Mouse (Mus musculus): ENCODE results near the gene Msrb1.
"Not testable (repeated sequence)": the region's sequence is repeated elsewhere in the genome, so short reads cannot be mapped to it uniquely, and the experiment has no call there.

The Msrb1 gene

DNA sequence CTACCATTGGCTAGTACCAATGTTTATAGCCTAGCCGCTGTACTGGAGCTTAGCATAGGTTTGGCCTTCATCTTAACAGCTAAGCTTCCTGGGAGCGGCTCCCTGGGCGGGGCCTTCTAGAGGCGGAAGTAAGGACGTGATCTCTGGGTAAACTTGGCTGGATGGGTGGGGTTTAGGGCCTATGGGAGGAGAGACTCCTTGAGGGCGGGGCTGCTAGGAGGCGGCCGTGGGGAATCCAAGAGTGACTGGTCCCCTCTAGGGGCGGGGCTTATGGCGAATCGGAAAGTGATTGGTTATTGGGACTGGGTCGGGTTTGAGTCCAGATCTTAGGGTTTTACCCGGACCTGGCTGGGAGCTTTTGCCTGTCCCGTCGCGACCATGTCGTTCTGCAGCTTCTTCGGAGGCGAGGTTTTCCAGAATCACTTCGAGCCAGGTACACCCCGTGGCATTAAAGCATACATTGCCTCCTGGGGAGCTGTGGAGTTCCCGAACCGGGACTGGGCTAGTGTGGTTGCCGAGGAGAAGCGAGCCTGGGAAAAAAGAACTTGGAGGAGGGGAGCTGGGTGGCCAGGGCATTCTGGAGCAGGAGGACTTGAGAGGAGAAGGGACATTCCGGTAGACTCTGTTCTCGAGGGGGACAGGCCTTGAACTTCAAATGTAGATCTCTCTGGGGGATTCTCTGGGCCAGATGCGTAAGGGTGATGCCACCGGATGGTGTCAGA lies at the start of gene Msrb1:
Gene Msrb1, plus strand, starts transcription at position 313 of the 722 bp plus-strand sequence.
- in situ Hi-C loops (cut with MboI, MseI) = loop anchor here in 1 of 2 experiments (5.0 kb wide), 1 partner anchor 151 kb away; the partner anchor contains the start of genes Nubp2 and Spsb3

DNA sequence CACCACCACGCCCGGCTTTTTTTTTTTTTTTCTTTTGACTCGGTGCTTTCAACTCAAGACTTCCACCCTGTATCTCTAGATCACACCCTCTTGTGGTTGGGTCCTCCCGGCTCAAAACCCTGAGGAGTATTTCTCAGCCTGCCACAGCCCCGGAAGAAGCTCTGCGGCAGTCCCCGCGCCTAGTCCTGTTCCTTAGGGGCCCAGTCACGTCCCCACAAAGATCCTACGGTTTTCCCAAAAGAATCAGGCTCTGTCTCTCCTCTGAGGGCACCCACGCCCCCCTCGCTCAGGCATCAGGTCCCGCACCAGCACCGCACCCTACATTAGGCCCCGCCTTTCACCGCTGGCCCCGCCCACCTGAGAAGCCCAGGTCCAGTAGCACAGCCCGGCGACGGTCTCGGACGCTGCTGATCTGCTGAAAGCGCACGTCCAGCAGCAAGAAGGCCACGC lies 49.3 kb upstream of the Msrb1 start:
- in situ Hi-C loops (cut with MboI, MseI) = no loop called here

DNA sequence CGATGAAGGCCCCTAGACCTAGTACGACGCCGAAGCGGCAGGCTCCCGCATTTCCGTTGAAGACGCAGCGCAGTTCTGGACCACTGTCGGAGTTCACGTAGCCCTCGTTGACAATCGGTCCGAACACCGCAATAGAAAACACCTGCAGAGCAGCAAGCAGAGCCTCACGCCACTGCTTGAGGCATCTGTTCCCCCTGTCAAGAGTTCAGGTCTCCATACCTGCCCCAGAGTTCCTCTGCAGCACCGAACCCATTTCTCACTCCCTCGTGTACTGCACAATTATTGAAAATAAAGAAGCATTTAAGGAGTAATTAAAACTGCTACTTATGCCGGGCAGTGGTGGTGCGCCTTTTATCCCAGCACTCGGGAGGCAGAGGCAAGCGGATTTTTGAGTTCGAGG lies 48.8 kb upstream of the Msrb1 start:
- in situ Hi-C loops (cut with MboI, MseI) = no loop called here

DNA sequence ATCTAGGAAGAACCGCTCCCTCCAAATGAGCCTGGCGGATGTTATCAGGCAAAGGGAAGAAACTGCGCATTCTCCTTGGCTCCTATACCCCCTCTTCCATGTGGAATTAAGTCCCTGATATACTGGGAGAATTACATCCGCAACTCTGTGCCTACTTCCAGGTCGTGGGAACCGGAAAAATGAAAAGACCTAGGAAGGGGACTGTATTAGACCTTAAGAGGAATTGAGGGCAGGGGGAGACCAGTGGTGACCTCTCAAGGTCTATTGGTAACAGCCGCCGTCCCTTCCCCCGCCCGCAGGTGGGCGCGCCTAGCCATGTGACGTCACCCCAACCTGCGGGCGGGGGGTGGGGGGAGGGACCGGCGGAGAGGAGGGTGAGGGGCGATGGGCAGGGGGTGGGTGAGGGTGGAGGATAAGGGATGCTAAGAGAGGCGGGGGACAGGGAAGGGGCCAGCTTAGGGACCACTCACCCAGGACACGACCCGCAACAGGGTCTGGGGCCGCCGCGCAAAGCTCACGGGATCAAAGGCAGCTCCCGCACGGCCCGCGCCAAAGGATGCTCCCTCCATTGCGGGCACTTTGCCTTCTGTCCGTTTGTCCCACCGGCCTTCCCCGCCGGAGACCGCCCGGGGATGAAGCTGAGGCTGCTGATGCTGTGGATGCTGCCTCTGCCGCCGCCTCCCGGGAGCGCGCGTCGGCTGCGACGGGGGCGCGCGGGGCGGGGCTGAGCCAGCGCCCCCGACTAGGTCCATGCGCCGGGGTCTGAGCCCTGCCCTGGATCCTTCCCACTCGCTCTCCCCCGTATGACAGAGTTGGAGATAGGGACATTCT lies 47.0 kb upstream of the Msrb1 start, which contains the start of gene Syngr3:
Gene Syngr3, minus strand, starts transcription at position 705 of the 831 bp plus-strand sequence.
- in situ Hi-C loops (cut with MboI, MseI) = no loop called here

DNA sequence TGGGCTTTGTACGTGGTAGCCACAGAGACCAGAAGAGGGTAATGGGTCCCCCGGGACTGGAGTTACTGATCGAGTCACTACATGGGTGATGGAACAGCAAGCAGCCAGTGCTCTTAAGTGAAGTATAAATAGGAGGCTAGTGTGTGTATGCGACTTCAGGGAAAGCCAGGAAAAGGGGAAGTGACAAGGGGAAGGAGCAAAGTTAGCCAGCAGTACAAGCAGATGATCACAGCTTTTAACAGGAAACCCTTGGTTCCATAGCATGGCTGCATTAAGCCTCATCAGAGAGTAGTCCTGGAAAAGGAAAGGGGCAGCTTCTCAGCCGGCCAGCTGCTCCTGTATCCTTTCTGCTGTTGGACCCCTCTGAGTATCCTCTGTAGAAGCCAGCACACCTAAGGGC lies 44.1 kb upstream of the Msrb1 start:
- in situ Hi-C loops (cut with MboI, MseI) = no loop called here

DNA sequence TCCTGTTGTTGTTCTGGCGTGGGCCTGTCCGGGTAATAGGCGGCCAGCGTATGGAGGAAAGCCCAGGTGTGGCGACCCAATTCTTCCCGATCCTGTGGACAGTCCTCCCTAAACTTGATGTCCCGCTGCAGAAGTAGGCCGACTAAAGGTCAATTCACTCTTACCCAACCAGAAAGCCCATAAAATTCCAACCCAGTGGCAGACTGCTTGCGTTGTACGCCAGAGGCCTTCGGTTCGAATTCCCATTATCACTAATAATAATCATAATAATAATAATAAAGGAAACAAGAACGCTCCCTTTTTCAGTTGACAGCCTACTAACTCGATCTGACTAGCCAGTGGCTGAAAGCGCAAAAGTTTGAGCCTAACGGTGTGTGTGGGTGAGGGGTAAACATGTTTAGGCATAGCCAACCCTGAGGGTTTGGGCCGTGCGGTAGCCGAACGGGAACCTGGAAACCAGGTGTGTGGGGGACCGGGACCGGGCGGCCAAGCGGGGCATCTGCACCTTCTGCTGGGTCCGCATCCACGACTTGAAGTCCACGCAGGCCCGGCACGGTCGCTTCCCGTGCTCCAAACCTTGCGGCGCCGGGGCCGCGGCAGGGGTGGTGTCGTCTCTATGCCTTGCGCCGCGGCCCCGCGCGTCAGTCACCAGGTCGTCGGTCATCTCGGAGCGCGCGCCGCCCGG lies 41.0 kb upstream of the Msrb1 start:
- in situ Hi-C loops (cut with MboI, MseI) = no loop called here

DNA sequence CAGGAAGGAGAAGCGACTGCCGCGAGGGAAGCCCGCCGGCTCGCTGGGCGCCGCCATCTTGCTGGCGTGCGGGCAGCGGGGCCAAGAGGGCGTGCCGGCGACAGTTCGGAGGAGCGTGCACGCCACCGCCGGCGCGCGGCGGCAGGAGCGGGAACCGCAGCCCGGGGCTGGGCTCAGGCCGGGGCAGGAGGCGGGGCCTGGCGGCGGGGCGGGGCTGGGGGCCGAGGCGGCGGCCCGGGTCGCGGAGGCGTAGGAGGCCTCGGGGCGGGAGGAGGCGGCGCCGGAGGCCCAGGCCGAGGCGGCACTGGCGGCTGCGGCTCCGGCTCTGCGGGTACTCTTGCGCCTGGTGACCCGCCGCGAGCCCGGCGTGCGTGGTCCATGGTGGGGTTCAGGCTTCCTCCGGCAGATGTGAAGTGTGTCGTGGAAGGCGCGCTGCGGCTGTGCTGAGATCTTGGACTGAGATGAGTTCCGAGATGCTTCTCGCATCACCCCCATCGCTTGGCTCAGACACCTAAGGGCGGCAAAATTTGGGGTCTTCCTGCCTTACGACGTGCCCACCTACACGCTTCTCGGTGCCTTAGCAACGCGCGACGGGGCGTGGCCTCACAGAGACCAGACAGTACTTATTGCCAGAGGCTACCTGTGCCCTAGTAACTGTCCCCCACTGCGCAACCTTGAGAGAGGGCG lies 40.3 kb upstream of the Msrb1 start, which contains the start of the genes Gfer and Noxo1:
Gene Gfer, minus strand, starts transcription at position 146 of the 687 bp plus-strand sequence.
Gene Noxo1, plus strand, starts transcription at position 224 of the 687 bp plus-strand sequence.
- in situ Hi-C loops (cut with MboI, MseI) = no loop called here

DNA sequence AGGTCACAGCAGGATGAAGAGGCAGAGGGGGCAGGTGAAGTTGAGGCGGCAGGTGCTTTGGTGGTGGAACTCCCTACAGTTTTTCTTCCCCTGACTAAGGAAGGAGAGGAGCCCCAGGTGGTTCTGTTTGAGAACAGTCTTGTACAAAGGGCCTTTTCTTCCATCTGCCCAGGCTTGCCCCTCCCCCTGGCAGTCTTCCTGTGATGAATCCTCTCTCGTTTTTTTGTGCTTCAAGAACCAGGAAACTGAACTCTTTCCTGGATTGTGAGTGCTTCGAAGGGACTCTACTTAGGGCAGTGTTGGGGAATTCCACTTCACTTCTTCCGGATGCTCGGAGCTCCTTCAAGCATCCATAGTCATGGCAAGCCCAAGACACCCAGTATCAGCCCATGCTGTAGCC lies 38.5 kb upstream of the Msrb1 start:
- in situ Hi-C loops (cut with MboI, MseI) = no loop called here

DNA sequence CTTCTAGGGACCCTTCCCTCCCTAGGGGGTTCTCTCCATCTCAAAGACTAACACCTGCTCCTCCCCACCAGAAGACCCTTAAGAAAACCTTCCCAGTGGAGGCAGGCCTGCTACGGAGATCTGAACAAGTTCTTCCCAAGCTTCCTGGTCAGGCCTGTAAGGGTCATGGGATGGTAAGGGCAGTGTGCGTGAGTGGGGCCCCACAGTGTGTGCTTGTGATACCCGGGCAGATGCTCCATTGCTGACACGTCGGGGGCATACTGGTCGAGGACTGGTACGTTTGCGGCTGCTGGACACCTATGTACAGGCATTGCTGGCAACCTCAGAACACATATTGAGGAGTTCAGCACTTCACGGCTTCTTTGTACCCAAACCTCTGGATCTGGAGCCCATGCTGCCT lies 37.7 kb upstream of the Msrb1 start:
- in situ Hi-C loops (cut with MboI, MseI) = no loop called here

DNA sequence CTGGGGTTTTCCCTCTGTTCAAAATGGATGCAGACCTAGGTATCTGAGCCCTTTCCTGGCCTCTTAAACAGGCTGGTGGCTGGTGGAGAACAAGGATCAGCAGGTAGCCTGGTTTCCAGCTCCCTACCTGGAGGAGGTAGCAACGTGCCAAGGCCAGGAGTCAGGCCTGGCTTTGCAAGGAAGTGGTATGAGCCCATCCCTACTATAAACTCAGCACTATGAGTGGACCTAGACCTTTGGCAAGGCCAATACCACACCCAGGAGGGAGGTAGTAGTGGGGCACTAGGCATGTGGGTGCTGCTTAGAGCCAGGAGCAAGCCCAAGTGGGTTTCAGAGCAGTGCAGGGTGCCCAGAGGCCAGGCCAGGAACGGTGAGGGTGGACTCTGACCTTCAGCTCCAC lies 37.0 kb upstream of the Msrb1 start:
- in situ Hi-C loops (cut with MboI, MseI) = no loop called here

DNA sequence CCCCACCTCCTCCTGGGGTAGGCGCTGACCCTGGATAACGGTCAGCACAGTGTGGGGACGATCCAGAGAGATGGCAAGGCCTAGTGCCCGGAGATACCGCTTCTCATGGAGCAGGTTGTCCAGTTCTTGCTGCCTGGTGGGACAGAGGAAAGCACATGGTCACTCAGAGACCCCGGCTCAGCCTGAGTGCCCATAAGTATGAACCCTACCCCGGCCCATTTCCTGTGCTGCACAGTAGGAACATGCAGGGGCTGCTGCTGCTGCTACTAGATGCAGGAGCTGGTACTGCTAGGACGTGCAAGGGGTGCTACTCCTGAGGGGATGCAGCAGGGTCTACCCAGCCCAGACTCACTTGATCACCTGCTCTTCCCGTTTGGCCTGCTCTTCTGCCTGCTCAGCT lies 35.2 kb upstream of the Msrb1 start:
- in situ Hi-C loops (cut with MboI, MseI) = no loop called here

DNA sequence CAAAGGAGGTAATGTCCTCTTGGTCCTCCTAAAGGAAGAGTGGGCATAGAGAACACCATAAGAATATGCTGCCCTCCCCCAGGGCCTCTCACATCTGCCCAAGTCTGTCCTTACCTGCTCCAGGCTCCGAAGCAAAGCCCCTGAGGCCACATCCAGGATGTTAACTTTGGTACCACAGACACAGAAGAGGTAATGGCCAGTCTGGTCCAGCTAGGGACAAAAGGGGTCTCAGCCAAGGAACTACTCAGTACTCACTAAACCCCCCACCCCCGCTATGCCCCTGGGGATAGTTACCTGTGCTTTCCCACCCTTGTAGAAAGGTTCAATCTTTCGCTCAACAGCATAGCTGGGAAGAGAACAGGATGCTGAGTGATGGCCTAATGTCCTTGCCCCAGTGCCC lies 30.6 kb upstream of the Msrb1 start:
- in situ Hi-C loops (cut with MboI, MseI) = no loop called here

DNA sequence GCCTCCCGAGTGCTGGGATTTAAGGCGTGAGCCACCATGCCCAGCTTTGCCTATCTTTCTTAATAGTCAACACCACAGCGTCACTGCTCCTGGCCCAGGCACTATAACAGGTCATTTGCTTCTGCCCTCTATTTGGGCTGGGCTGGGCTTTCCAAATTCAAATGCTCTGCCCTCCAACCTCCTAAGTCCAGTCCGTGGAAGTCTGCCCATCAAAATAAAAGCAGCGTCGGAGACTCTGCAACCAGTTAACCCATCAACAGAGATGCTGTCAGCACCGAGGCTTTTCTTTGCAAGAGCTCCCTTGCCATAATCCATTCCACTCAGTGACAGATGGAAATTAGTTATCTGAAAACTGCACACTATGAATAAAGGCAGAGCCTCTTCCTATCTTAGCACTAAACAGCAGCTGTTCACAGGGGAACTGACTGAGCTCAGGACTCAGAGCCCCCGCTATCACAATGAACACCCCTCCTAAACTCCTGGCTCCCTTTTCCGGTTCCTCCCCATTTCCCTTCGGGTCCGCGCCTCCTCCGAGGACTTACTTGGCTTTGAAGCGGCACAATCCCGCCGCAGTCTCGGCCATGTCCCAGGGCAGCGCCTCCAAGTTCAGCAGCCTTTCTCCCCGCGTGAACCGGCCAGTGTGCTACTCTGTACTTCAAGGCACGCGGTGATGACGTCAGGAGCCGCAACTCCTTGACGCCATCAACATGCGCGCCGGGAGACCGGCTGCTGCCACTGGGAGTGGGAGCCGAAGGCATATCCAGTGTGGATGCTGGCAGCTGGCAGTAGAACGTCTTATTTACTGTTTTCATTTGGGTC lies 29.3 kb upstream of the Msrb1 start, which contains the start of gene Tbl3:
Gene Tbl3, minus strand, starts transcription at position 679 of the 819 bp plus-strand sequence.
- in situ Hi-C loops (cut with MboI, MseI) = no loop called here

DNA sequence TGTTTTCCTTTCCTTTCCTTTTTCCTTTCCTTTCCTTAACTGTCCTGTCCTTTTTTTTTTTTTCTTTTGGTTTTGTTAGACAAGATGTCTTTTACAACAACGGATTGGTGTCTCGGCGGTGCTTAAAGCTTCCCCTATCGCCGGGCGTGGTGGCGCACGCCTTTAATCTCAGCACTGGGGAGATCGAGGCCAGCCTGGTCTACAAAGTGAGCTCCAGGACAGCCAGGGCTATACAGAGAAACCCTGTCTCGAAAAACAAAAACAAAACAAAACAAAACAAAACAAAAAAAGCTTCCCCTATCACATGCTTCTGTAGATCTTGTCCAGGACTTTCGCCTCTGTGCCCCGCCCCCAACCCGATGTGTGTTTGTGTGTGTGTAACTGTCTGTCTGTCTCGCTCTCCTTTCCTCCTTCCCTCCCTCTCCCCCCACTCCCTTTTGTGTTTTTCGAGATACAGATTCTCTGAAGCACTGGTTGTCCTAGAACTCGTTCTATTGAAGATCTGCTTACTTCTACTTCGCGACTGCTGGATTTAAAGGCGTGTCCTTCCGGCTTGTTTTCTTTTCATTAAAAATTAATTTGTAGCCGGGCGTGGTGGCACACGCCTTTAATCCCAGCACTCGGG lies 28.5 kb upstream of the Msrb1 start:
- in situ Hi-C loops (cut with MboI, MseI) = no loop called here

DNA sequence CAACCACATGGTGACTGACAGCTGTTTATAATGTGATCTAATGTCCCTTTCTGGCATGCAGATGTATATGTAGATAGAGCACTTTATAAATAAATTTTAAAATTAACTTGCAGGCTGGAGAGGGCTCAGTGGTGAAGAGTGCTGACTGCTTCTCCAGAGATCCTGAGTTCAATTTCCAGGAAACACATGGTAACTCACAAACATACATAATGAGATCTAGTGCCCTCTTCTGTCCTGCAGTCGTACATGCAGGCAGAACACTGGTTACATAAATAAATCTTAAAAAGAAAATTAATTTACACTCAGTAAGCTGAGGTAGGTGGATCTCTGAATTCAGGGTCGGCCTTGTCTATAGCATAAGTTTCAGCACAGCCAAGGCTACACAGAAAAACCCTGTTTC lies 27.8 kb upstream of the Msrb1 start:
- in situ Hi-C loops (cut with MboI, MseI) = no loop called here

DNA sequence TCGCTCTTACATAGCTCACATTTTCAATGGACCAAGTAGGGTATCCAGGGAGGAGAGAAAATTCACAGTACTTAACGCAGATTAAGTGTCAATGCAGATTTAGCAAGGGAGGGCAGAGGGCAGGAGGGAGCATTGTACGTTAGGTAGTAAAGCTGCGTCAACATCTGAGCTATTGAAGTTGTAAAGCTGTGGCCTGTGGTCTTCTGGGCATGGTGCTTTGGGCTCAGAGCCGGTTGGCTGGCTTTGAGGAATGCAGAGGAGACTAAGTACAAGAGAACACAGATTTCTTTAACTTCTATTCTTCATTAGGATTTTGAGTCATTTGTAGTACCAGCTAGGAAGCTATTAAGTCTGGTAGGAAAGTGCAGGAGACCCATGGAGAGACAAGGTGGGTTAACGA lies 20.9 kb upstream of the Msrb1 start:
- in situ Hi-C loops (cut with MboI, MseI) = no loop called here

DNA sequence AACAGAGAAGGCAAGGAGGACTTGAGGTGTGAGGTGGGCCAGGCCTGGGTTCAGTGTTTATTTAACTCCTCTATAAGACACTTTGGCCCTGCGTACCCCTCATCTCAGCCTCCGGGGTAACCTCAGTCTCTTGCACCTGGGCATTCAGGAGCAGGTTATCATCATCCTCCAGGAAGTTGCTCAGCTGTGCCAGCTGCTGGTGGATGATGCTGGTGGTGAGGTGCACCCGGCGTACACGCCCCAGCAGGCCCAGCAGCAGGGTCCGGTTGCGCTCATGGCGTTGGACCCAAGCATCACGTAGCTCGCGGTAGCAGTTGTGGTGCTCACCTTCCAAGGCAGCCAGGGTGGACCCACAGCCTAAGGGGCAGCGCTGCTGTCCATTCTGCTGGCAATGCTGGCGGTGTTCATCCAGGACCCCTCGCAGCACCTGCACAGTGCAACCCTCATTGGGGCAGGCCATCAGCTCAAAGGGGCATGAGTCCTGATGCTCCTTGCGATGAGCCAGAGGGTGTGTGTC lies 20.2 kb upstream of the Msrb1 start:
- in situ Hi-C loops (cut with MboI, MseI) = no loop called here

DNA sequence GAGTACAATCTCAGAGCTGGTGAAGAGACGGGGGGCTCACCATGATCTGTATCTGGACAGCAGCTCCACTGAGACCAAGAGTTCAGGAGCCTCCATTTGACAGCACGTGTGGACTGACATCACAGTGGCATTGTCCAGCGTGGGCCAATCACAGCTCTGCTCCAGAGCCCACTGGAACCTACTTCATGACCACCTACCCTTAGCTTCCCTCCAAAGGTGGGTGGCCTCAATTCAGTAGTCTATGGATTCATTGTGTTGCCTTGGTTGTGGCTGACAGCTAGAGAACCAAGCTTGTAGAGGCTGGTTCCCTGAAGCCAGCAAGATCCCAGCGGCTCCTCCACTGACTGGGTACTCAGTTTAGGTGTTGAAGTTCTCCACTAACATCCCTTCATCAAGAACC lies 18.5 kb upstream of the Msrb1 start, which contains the start of the genes Rnf151 and Rps2:
Gene Rnf151, minus strand, starts transcription at position 121 of the 400 bp plus-strand sequence.
Gene Rps2, plus strand, starts transcription at position 174 of the 400 bp plus-strand sequence.
- in situ Hi-C loops (cut with MboI, MseI) = no loop called here

DNA sequence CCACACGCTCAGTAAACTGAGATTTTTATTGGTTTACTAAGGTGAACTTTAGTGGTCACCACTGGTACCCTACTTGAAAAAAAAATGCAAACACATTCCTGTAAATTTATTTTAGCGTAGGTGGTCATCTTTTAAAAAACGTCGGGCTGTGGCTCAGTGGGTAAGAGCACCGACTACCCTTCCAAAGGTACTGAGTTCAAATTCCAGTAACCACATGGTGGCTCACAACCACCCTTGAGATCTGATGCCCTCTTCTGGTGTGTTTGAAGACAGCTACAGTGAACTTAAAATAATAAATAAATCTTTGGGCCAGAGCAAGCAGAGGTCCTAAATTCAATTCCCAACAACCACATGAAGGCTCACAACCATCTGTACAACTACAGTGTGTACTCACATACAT lies 17.5 kb upstream of the Msrb1 start:
- in situ Hi-C loops (cut with MboI, MseI) = not testable (repeated sequence)

Data from T-helper 17 cell (primary cell).